Mouse (Mus musculus) lung, adult 2 months (tissue): ENCODE data around the gene Olfr521.

Experiments used
- CTCF ChIP-seq: fragments of 200-500 bp; IDR thresholded peaks from 2 replicates; pipeline ENCODE4 v1.5.1; 2011; ENCODE audit warnings: mild to moderate bottlenecking, low read length, control low read depth; ENCODE audit not compliant: insufficient read depth
- POLR2A ChIP-seq: fragments of 200-500 bp; IDR thresholded peaks from 2 replicates; pipeline ENCODE4 v1.6.1; 2011; ENCODE audit warnings: low read depth, mild to moderate bottlenecking, control low read depth, low read length, borderline replicate concordance; ENCODE audit errors: extremely low read depth

DNA sequence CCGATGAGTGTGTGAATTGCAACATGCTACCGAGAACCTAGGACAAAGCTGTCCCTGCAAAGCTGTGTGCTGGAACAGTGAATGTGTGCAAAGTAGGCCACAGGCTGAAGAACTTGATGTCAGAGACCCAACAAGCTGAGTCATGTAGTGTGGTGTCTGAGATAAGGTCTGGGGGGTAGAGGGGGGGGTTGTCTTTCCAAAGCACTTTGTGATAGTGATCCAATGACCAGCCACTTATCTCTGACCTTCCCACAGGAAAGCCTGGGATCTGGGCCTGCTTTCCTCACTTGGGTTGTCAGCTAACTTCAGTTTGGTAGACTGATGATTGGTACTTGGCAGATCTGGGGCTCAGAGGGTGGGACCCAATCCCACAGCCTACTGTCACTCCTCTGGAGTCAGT is 28.7 kb upstream of the Olfr521 start:
- TF ChIP-seq POLR2A (no peak), CTCF (no peak)
